Mouse (Mus musculus) embryonic facial prominence, embryonic 13.5 days (tissue): ENCODE data around the gene Bad. TPM values are rescaled to one million over a fixed set of nuclear protein-coding genes. Genes with fewer than 3 reads are reported as not detected.

Source experiments
- ATAC-seq: fragments of 200-750 bp; cut with Nextera tagmentation; 2 replicates; pipeline ENCODE4 v1.8.0; 2017; ENCODE audit warnings: low read depth; ENCODE audit not compliant: insufficient number of reproducible peaks, insufficient read depth, low FRiP score, low TSS enrichment
- H3K27ac ChIP-seq: fragments of 300-500 bp; sonication (generic); 2 replicates; pipeline ENCODE4 v1.5.1; 2015; ENCODE audit warnings: moderate library complexity, mild to moderate bottlenecking, inconsistent platforms
- H3K27me3 ChIP-seq: fragments of 300-500 bp; sonication (generic); 2 replicates; pipeline ENCODE4 v1.6.1; 2015; ENCODE audit warnings: mild to moderate bottlenecking, inconsistent platforms
- H3K36me3 ChIP-seq: fragments of 300-500 bp; sonication (generic); 2 replicates; pipeline ENCODE4 v1.6.1; 2015; ENCODE audit warnings: mild to moderate bottlenecking, inconsistent platforms
- H3K4me1 ChIP-seq: fragments of 300-500 bp; sonication (generic); 2 replicates; pipeline ENCODE4 v1.6.1; 2015; ENCODE audit warnings: inconsistent platforms
- H3K4me2 ChIP-seq: fragments of 300-500 bp; sonication (generic); 2 replicates; pipeline ENCODE4 v1.6.1; 2015; ENCODE audit warnings: moderate library complexity, mild to moderate bottlenecking, inconsistent platforms
- H3K4me3 ChIP-seq: fragments of 300-500 bp; sonication (generic); 2 replicates; pipeline ENCODE4 v1.5.1; 2015; ENCODE audit warnings: mild to moderate bottlenecking, inconsistent platforms
- H3K9ac ChIP-seq: fragments of 300-500 bp; sonication (generic); 2 replicates; pipeline ENCODE4 v1.6.1; 2015; ENCODE audit warnings: mild to moderate bottlenecking, inconsistent platforms
- H3K9me3 ChIP-seq: fragments of 300-500 bp; sonication (generic); 2 replicates; pipeline ENCODE4 v1.6.1; 2016; ENCODE audit warnings: inconsistent platforms
- WGBS: fragments of 180-500 bp; shearing (Covaris S2); methylation state at CpG from one replicate; pipeline ENCODE4 v1.1.7; 2015; ENCODE audit warnings: mixed read lengths; 5-methylcytosine and 5-hydroxymethylcytosine counted together
- polyA plus RNA-seq: library from polyadenylated mRNA; unstranded; fragments of >200 nt; fragmentation: Nextera tagmentation; extraction: Ambion mirVana; gene quantifications from 2 replicates; pipeline ENCODE4 v1.2.1, GENCODE M21; 2015

The Bad gene
- polyA plus RNA-seq, 1 experiment from 2014 or later: 80.0 TPM

- Histone ChIP-seq H3K4me2 (no peak overlapping the region), H3K27me3 (no peaks in the 10 kb centered on the region)
- no peak for ATAC-seq
Observed at GRCm38 (mm10) chr19:6972247-6972917, 30.7 kb downstream of the Bad start.

GRCm38 (mm10) chr19:6973581-6974190 lies 32.0 kb downstream of the Bad start:
- Histone ChIP-seq H3K4me1 (peaks cover 72% of the 10 kb centered on the region), H3K36me3 (peaks cover 21% of the 10 kb centered on the region), H3K9ac (peak overlapping the region; percentile 83), H3K4me3 (peak overlapping the region; percentile 72), H3K27ac (peak overlapping the region; percentile 60), H3K4me2 (peak overlapping the region; percentile 90), H3K27me3 (no peaks in the 10 kb centered on the region), H3K9me3 (no peaks in the 10 kb centered on the region)
- ATAC-seq: no peak
- WGBS: 37% methylated on average over 12 of the region's 12 CpGs

More at GRCm38 (mm10) chr19:6972247-6972917, 30.7 kb downstream of the Bad start:
- Histone ChIP-seq H3K27ac (no peak overlapping the region), H3K4me1 (peaks cover 71% of the 10 kb centered on the region), H3K36me3 (peaks cover 7% of the 10 kb centered on the region), H3K9ac (no peak overlapping the region), H3K4me3 (no peak overlapping the region), H3K9me3 (no peaks in the 10 kb centered on the region)
- 76% methylated on average over 13 of the region's 13 CpGs for WGBS

GRCm38 (mm10) chr19:6974211-6975205 lies 32.8 kb downstream of the Bad start, which contains the start of gene Ppp1r14b:
Ppp1r14b (plus strand) TSS chr19:6974968.
- H3K4me2 ChIP-seq: peak within 1 kb of the TSS; percentile 90
- H3K27ac ChIP-seq: peak within 1 kb of the TSS; percentile 89
- H3K9me3 ChIP-seq: no peaks in the 10 kb centered on the region
- H3K9ac ChIP-seq: peak within 1 kb of the TSS; percentile 83
- ATAC-seq: peak; percentile 63
- peaks cover 73% of the 10 kb centered on the region for H3K4me1 ChIP-seq
- WGBS: under 1% methylated on average over 82 of the region's 84 CpGs
- no peaks in the 10 kb centered on the region for H3K27me3 ChIP-seq
- H3K4me3 ChIP-seq: peak within 1 kb of the TSS; percentile 72
- peaks cover 23% of the 10 kb centered on the region for H3K36me3 ChIP-seq

DNA sequence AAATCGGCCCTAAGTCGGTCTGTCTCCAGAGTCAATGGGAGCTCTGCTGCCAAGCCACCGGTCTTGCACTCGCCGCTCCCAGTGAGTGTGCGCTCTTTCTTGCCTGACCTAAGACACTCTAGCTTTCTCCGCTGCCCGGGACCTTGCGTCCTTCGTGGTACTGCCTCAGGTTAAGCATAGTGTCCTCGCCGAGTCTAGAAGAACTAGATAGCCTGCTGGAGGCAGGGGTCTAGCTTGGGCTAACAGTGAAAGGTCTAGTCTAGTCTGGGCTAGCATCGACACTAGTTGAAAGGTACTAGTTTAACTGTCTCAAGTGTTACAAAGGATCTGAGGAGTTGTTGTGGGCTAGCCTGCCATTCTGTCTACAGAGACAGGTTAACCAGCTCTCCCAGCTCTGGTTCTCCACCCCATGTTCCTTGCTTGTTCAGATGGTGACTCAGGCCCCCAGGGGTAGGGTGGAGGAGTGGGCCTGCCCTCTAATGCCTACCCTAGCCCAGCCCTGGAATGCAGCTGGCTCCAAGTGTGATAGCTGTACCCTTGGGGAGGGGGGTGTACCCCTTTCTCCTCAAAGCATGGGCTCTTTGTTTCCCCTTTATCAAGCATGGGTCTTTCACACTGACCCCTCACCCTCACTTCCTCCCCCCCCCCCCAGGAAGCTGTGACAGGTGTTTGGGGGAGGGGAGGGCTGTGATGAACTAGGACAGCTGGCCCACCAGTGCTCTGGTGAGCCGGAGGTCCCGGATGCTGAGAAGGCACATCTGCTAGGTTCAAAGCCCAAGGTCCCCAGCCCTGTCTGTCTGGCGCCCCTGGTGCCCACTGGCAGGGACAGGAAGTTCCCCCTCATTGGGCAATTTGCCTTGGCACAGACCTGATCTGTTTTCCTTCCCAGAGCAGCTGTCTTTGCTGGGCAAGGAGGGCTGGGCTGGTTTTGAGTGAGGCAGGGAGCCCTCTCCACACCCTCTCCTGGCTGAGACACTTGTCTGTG lies 34.2 kb downstream of the Bad start, which contains the start of gene Plcb3:
Gene Plcb3, minus strand, starts transcription at position 934 of the 985 bp plus-strand sequence.
- Histone ChIP-seq H3K4me2 (peak within 1 kb of the TSS; percentile 90), H3K4me1 (peaks cover 65% of the 10 kb centered on the region), H3K4me3 (peak within 1 kb of the TSS; percentile 72), H3K36me3 (peaks cover 23% of the 10 kb centered on the region), H3K9me3 (no peaks in the 10 kb centered on the region), H3K27me3 (no peaks in the 10 kb centered on the region), H3K27ac (peak within 1 kb of the TSS; percentile 89), H3K9ac (peak within 1 kb of the TSS; percentile 83)
- ATAC-seq: no peak
- under 1% methylated on average over 16 of the region's 16 CpGs for WGBS

DNA sequence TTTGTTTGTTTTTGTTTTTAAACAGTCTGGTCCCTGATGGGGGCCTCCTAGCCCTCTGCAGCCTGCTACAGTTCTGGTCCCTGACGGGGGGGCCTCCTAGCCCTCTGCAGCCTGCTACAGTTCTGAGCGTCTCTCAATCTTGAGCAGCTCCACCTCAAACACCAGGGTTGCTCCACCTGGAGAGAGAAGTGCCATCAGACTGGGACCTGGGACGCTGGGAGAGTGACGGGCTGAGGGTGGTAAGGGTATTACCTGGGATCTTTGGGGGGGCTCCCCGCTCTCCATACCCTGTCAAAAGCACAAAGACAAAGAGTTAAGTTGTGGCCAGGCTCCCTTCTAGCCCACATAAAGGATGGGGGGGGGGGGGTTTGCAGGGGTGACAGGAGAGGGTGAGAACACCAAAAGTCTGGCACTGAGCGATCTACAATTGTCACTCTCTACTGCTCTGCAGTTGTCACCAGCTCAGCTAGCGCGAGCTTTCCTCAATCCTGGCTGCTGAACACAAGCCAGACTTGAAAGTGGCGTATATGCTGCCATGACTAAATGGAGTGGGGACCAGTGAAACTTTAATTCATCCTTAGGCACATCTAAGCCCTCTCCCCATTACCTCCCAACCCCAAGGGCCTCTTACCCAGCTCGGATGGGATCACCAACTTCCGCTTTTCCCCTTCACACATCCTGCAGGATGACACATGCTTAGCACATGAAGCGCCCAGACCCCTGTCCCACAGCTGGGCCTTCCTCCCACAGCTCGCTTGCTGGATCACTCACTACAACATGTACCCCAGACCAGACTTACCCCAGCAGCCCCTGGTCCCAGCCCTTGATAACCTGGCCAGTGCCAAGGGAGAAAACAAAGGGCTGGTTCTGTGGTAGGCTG lies 36.3 kb downstream of the Bad start:
- H3K9ac ChIP-seq: peak overlapping the region; percentile 63; the same call in 1 of the 2 replicates
- no peaks in the 10 kb centered on the region for H3K27me3 ChIP-seq
- H3K36me3 ChIP-seq: peaks cover 33% of the 10 kb centered on the region
- H3K4me2 ChIP-seq: peak overlapping the region; percentile 85
- peaks cover 50% of the 10 kb centered on the region for H3K4me1 ChIP-seq
- 77% methylated on average over 13 of the region's 13 CpGs for WGBS
- H3K4me3 ChIP-seq: peak overlapping the region; percentile 66; the same call in 1 of the 2 replicates
- no peaks in the 10 kb centered on the region for H3K9me3 ChIP-seq
- H3K27ac ChIP-seq: peak overlapping the region; percentile 41; the same call in 1 of the 2 replicates
- no peak for ATAC-seq

- Histone ChIP-seq H3K9ac (peak overlapping the region; percentile 63), H3K36me3 (peaks cover 38% of the 10 kb centered on the region), H3K9me3 (no peaks in the 10 kb centered on the region), H3K4me2 (peak overlapping the region; percentile 85), H3K4me1 (peaks cover 50% of the 10 kb centered on the region), H3K27ac (peak overlapping the region; percentile 91), H3K4me3 (peak overlapping the region; percentile 66), H3K27me3 (no peaks in the 10 kb centered on the region)
- no peak for ATAC-seq
- WGBS: 39% methylated on average over 3 of the region's 3 CpGs
Observed at GRCm38 (mm10) chr19:6978639-6978974, 36.9 kb downstream of the Bad start.

GRCm38 (mm10) chr19:6979001-6979479 lies 37.4 kb downstream of the Bad start:
- Histone ChIP-seq H3K27me3 (no peaks in the 10 kb centered on the region), H3K4me2 (peak overlapping the region; percentile 85), H3K9me3 (no peaks in the 10 kb centered on the region), H3K4me3 (peak overlapping the region; percentile 66), H3K36me3 (peaks cover 43% of the 10 kb centered on the region), H3K27ac (peak overlapping the region; percentile 91), H3K9ac (peak overlapping the region; percentile 63), H3K4me1 (peaks cover 46% of the 10 kb centered on the region)
- no peak for ATAC-seq
- WGBS: 14% methylated on average over 11 of the region's 11 CpGs

DNA sequence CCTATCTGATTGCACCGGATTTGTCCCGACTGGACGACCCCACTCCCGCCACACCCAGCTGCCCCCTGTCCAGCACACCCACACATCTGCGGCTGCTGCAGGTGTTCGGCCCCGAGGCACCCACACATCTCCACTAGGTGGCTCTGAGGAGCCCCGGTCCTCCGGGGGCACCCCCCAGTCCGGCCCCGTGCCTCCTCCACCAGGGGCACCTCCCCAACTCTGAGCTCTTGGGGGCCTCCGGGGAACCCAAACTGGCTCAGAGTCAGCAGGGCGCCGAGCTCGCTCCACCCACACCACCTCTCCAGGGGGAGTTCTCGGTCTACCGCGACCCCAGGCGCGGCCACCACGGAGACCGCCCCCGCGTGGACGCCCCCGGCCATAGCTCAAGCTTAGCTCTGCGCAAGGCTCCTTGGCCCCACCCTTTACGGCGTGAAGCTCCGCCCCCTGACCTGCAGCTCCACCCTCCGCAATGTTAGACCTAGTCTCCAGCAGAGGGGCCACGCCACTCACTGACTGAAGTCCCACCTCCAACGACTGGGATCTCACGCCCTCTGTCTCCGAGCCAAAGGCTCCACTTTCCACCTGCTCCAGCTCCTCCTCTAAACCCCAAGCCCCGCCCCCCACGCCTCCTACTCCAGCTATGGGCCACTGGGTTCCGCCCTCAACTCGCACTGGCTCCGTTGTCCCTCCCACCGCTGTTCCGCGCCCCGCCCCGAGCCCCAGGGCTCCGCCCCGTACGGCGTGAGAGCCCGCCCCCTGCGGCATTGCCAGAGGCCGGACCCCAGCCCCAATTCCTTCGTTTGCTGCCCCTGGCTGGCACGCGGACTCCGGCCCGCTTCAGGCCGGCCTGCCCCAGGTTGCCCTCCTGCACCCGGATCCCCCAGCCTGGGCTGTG lies 38.1 kb downstream of the Bad start:
- no peaks in the 10 kb centered on the region for H3K27me3 ChIP-seq
- peak overlapping the region; percentile 80 for H3K9ac ChIP-seq
- peaks cover 44% of the 10 kb centered on the region for H3K4me1 ChIP-seq
- peak; percentile 86 for ATAC-seq
- no peaks in the 10 kb centered on the region for H3K9me3 ChIP-seq
- H3K36me3 ChIP-seq: peaks cover 47% of the 10 kb centered on the region
- H3K4me2 ChIP-seq: peak overlapping the region; percentile 85
- WGBS: under 1% methylated on average over 59 of the region's 59 CpGs
- H3K4me3 ChIP-seq: peak overlapping the region; percentile 66
- peak overlapping the region; percentile 91 for H3K27ac ChIP-seq
